In the genomic region with DNA sequence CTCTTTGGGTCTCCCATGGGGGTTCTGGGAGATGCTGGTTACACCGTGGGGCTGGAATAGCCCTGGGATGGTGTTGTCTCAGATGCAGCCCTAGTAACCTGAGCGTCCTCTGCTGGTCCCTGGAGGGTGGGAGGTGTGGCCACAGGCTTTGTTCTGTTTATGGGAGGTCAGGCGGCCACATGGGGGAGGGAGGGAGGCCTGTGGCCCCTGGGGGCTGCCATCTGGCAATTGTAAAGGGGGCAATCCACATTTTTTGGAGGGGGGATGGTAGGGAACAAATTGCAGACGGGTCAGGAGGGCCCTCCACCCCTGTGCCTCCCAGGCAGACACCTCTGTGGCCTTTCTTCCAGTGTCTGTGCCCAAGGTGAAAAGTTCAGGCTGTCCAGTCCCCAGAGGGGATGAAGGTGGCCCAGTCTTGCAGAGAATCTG, we compare ENCODE assay signal across 8 mouse cellular contexts. TPM values are rescaled to one million over a fixed set of nuclear protein-coding genes. Genes with fewer than 3 reads are reported as not detected.
DNase-seq lines count a peak whose midpoint lies in the region; ATAC-seq and TF ChIP-seq lines count a peak whose summit lies in the region.

No protein-coding gene starts in this region.

- peaks cover 3% of the 10 kb centered on the region; the same call in 1 of the 2 replicates for H3K36me3 ChIP-seq in liver, postnatal 0 days (replicated peaks; ENCODE audit: insufficient read depth, low read length)
- H3K36me3 ChIP-seq in heart, adult 2 months (ENCODE audit: control insufficient read depth, insufficient read depth, low read length) = peaks cover 6% of the 10 kb centered on the region; the same call in 1 of the 2 replicates
- peaks cover 12% of the 10 kb centered on the region for H3K36me3 ChIP-seq in limb, embryonic 10.5 days

- H3K9ac ChIP-seq in liver, postnatal 0 days (replicated peaks) = no peak overlapping the region
- no peak overlapping the region for H3K9ac ChIP-seq in heart, adult 2 months (ENCODE audit: low read depth, low read length)

- H3K27ac ChIP-seq in liver, postnatal 0 days (ENCODE audit: low read depth) = no peak overlapping the region
- H3K27ac ChIP-seq in heart, adult 2 months = peak overlapping the region; percentile 53
- peak overlapping the region; percentile 79 for H3K27ac ChIP-seq in limb, embryonic 10.5 days

- TF ChIP-seq EP300 in liver, postnatal 0 days (IDR thresholded peaks at IDR 0.05; ENCODE audit: low read depth) = no peak
- 0 out of 2 replicates have a peak, but pooled peaks have one; percentile 36 for TF ChIP-seq EP300 in heart, adult 2 months (IDR thresholded peaks at IDR 0.05; ENCODE audit: insufficient read depth, low read depth, low read length)

- no peak overlapping the region for H3K4me3 ChIP-seq in liver, postnatal 0 days (ENCODE audit: low read depth, low read length)
- H3K4me3 ChIP-seq in heart, adult 2 months = peak overlapping the region; percentile 8; the same call in 1 of the 2 replicates
- peak overlapping the region; percentile 31 for H3K4me3 ChIP-seq in limb, embryonic 10.5 days

- H3K9me3 ChIP-seq in liver, postnatal 0 days (ENCODE audit: low read length) = no peaks in the 10 kb centered on the region
- no peaks in the 10 kb centered on the region for H3K9me3 ChIP-seq in limb, embryonic 10.5 days (replicated peaks)

- H3K79me2 ChIP-seq in heart, adult 2 months (replicated peaks; ENCODE audit: control insufficient read depth, insufficient read depth, low read length) = peaks cover 22% of the 10 kb centered on the region

- H3K4me2 ChIP-seq in liver, postnatal 0 days (ENCODE audit: low read depth, low read length) = no peak overlapping the region

- no peak for DNase-seq in liver, postnatal 0 days
- DNase-seq in liver = no peak
- peak; percentile 61 for DNase-seq in heart, adult 2 months
- DNase-seq in limb, embryonic 10.5 days (ENCODE audit: low spot score) = peak; percentile 81
- DNase-seq in retina, postnatal 1 day = peak; percentile 84
- DNase-seq in cerebellum, adult 8-10 months = no peak

- H3K27me3 ChIP-seq in liver, postnatal 0 days (ENCODE audit: insufficient read depth, low read length) = no peaks in the 10 kb centered on the region
- H3K27me3 ChIP-seq in heart, adult 2 months (ENCODE audit: control insufficient read depth, insufficient read depth, low read length) = no peaks in the 10 kb centered on the region
- H3K27me3 ChIP-seq in limb, embryonic 10.5 days (ENCODE audit: low read depth, poor library complexity, severe bottlenecking) = no peaks in the 10 kb centered on the region

- WGBS in liver, postnatal 0 days (ENCODE audit: insufficient replicate concordance) = 36% methylated on average over 4 of the region's 4 CpGs
- WGBS in heart, adult 2 months = 12% methylated on average over 4 of the region's 4 CpGs
- WGBS in limb, embryonic 10.5 days = 2% methylated on average over 4 of the region's 4 CpGs

- TF ChIP-seq POLR2A in heart, adult 2 months (IDR thresholded peaks at IDR 0.05; ENCODE audit: insufficient read depth, low read depth, low read length) = no peak

- intact Hi-C loops in heart, adult 2 months (cut with DNase I) = loop anchor here (2.0 to 5.0 kb wide), 2 partner anchors 37 to 59 kb away; a partner anchor contains a TSS

- peak; percentile 43 for TF ChIP-seq CTCF in liver, postnatal 0 days (IDR thresholded peaks at IDR 0.05; ENCODE audit: low read depth)
- TF ChIP-seq CTCF in heart, adult 2 months (IDR thresholded peaks at IDR 0.05) = peak; percentile 60

- peaks cover 37% of the 10 kb centered on the region for H3K4me1 ChIP-seq in liver, postnatal 0 days (ENCODE audit: insufficient read depth)
- H3K4me1 ChIP-seq in heart, adult 2 months (ENCODE audit: control insufficient read depth, insufficient read depth, low read length) = peaks cover 59% of the 10 kb centered on the region
- peaks cover 79% of the 10 kb centered on the region for H3K4me1 ChIP-seq in limb, embryonic 10.5 days

- ATAC-seq in liver, postnatal 0 days = no peak
- ATAC-seq in inflammation-experienced regulatory T-cells, adult 6 months = no peak
- no peak for ATAC-seq in activated CD4-positive, CD25-positive, alpha-beta regulatory T cell, adult 4 months

RNA-seq across cellular contexts. Expression of a gene that starts 32.7 kb away (rescaled TPM):
- 3.5 and 3.7 TPM in 2 replicates for polyA plus RNA-seq in liver, postnatal 0 days (2015; fragmentation: Nextera tagmentation; extraction: Ambion mirVana)
- total RNA-seq in heart, adult 2 months (2021) = 10 to 100 TPM; 56.7 to 56.8 TPM
- 34.9 and 46.0 TPM in 2 replicates for polyA plus RNA-seq in heart, adult 2 months (2012; rRNA removed)
- 9.6 and 10.6 TPM in 2 replicates for polyA plus RNA-seq in limb, embryonic 10.5 days (2016; fragmentation: Nextera tagmentation; extraction: Ambion mirVana)
- polyA plus RNA-seq in inflammation-experienced regulatory T-cells, adult 6 months (2017; shearing (Covaris generic)) = 10 to 100 TPM; 10.7 to 26.8 (median 26.8) TPM
- polyA plus RNA-seq in activated CD4-positive, CD25-positive, alpha-beta regulatory T cell, adult 4 months (2017; shearing (Covaris generic)) = 10 to 100 TPM; 24.7 to 25.0 TPM

RNA-seq across cellular contexts. Expression of a gene that starts 59.9 kb away (rescaled TPM):
- 23.1 and 24.7 TPM in 2 replicates for polyA plus RNA-seq in liver, postnatal 0 days (2015; fragmentation: Nextera tagmentation; extraction: Ambion mirVana)
- 10 to 100 TPM; 14.4 to 16.7 TPM for total RNA-seq in heart, adult 2 months (2021)
- polyA plus RNA-seq in heart, adult 2 months (2012; rRNA removed) = 26.7 and 30.3 TPM in 2 replicates
- 104 and 107 TPM in 2 replicates for polyA plus RNA-seq in limb, embryonic 10.5 days (2016; fragmentation: Nextera tagmentation; extraction: Ambion mirVana)
- 10 to 100 TPM; 44.3 to 57.3 (median 51.6) TPM for polyA plus RNA-seq in inflammation-experienced regulatory T-cells, adult 6 months (2017; shearing (Covaris generic))
- polyA plus RNA-seq in activated CD4-positive, CD25-positive, alpha-beta regulatory T cell, adult 4 months (2017; shearing (Covaris generic)) = 10 to 100 TPM; 45.1 to 54.9 TPM

Comparison
In these comparisons a context has a peak if more than half of its experiments do, and no peak if none do; other contexts are left out.
1. DNase-seq: peak in heart, adult 2 months (2 of 2), limb, embryonic 10.5 days (single experiment) and retina, postnatal 1 day (single experiment); none in liver, postnatal 0 days (single experiment), liver (single experiment) and cerebellum, adult 8-10 months (single experiment).